Mouse (Mus musculus) mesoderm, embryonic 11.5 days (tissue): ENCODE measurements around the gene Inka2.

ENCODE experiments used
- DNase-seq: peaks from one replicate; pipeline ENCODE4 v3.0.0-alpha.2; 2012; ENCODE audit warnings: low read depth, low spot score

Inka2 gene

DNA sequence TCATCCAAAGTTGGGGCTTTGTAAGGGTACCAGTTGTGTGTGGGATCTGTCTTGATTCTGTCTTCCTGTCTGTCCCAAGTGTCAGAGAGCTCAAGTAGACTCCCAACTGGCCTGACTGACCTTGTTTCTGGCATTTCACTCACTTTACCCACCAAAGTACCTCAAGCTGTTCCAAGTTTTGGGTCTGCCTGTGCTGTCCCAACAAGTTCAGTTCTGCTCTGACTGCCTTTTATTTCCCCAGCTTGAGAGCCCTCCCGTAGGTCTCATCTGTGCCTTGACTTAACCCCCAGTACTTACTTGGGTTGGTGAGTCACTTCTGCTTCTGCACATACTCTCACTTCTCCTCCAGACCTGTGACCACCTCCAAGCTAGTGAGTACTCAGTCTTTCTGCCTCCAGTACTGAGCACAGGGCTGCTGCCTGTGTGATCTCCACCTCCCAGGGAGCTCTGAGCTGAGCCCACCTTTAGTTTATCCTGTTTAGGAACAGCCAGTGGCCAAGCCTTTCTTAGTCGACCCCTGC is 17.3 kb downstream of the Inka2 start:
- no peak for DNase-seq

DNA sequence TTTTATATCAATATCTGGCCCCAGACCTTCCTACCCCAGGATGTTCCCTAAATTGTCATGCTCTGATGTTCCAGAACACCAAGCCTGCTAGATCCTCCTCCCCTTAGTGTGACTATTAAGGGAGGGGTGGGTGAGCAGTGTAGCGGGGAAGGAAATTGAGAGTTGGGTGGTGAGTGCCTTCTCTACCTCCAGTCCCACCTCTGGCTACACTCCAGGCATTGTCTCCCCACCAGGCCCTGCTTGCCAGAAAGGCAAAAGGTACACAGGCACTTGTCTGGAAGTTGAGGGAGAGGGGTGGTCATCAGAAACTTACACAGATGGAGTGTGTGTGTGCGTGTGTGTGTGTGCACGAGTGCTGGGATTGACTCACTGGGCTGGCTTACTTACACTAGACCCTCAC is 18.1 kb downstream of the Inka2 start:
- no peak for DNase-seq

DNA sequence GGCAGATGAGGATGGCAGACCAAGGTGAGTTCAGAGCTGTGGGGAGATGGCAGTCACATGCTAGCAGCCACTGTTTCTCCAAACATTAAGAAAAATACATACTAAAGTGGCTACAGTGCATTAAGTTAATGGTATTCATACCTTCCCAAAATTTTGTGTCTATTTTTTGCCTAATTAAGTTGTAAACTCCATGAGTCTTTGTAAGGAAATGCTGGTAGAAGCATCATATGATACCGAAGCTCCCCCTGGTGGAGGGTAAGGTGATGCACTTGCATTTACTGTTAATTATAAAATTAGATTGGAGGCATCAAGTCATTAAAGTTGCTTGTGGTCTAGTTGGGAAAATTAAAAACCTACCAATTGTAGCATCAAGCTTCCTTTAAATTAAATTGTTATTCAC is 21.6 kb downstream of the Inka2 start:
- peak; percentile 53 for DNase-seq

DNA sequence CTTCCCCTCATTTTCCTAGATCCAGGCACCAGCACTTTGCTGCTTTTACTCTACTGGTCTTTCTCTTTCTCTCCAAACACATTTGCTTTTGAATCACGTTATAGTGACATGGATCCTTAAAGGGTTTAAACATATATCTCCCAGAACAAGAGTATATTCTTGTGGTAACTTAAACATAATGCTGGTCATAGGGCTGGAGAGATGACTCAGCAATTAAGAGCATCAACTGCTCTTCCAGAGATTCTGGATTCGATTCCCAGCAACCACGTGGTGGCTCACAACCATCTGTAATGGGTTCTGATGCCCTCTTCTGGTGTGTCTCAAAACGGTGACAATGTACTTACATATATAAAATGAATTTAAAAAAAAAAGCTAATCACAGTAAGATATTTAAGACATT is 28.0 kb downstream of the Inka2 start:
- no peak for DNase-seq

DNA sequence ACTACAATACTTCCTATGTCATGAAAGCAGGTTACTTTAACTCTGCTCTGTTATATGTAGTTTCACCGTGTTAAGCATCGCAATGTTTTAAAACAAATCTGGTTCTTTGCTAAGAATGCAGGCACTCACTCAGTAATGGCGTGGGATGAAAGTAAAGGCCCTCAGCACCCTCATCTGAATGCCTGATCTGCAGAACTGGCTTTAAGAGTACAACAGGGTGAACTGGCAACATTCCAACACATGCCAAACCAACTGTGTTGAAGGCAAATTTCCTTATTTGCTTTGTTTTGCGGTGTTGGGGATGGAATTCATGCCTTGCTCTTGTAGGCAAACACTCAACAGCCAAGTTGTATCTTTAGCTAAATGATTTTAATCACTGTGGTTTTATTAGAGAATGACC is 29.1 kb downstream of the Inka2 start:
- DNase-seq = no peak

DNA sequence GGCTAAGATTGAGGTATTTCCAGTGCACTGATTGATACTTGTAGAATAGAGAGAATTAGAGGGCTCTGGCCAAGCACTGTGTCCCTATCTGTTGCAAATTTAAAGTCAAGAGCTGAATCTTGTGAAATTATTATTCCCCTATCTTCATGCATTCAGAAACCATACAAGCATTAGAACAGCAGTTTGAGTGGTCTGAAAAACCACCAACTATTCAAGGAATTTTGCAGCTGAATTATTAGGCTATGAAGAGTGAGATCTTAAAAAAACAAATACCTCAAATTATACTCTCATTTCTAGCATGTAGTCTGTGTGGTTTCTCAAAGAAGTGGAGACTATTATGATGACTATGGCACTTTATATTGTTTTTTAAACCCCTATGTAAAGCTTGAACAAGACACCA is 30.9 kb downstream of the Inka2 start:
- no peak for DNase-seq

DNA sequence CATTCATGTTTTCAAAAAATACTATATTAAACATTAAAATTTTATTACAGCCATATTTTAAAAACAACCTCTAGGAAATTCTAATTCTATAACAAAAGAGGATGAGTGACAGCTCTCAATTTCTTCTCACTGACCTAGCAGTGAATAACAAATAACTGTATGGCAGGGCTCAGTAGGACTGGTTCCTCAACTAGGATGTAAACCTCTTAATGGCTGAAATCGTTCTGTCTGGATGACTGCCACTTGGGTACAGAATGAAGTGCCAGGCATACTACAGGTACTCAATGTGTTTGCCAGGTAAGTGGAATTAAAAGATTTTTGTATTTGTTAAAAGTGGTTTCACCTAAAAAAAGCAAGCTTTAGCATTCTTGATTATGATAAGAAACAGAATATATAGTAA is 31.7 kb downstream of the Inka2 start:
- DNase-seq = no peak

DNA sequence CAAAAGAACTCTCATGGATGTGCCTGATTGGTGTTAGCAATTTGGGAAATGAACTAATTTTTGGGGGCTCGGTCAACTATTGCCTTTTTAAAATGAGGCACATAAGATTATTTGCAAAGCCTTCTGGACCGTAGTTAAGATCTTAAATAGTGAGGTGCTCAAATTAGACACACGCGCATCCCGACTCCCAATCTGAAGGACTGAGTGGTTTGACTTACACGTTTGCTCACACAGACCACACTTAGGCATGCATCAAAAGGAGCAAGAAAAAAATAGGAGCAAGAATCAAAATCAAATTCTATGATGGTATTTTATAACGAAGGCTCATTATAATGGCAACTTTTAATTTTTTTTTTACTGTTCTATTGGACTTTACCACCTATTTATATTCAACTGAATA is 32.7 kb downstream of the Inka2 start:
- no peak for DNase-seq

DNA sequence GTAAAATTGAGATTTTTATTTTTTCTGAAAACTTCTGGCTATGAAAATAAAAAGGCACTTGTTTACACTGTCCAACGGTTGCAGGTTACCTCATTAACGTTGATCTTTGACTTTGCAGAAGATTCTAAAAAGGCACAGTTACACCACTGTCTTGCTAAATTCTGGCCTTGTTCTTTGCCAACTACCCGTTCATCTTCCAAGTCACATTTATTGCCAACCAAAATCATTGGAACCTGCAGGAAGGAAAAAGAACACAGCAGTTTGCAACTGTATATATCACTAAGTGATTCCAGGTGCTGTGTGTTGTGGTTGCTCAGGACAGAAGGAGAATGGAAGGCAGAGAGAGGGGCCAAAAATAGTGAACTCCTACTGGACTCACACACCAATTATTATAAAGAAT is 33.3 kb downstream of the Inka2 start:
- DNase-seq = no peak

DNA sequence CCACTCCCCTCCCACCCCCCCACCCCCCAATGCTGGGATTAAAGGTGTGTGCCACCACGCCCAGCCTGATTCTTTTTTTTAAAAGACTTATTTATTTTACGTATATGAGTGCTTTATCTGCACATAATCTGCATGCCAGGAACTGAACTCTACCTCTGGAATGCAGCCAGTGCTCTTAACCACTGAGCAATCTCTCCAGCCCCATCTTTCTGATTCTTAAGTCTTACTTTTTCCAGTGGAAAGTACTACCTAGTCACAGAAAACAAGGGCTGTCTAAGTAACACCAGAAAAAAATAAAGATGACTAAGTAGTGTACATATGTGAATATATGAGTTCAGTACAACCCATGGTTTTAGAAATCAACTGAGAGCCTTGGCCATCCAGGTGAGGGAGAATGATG is 42.1 kb downstream of the Inka2 start:
- DNase-seq = no peak

DNA sequence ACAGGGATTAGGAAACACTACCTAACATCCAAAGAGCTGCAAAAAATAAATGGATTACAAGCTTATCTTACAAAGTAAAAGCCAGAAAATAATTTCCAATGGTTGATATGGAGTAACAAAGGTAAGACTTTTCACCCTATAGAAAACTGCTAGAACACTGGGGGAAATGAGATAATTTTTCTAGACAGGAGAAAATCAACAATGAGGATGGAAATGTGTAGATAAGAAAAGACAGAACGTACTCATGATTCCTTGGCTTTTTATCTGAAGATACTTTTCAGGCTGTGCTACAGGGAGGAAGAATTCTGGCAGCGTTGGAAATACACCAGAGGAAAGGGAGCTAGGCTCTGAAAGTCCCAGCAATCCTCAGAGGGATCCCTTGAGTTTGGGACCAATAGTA is 46.4 kb downstream of the Inka2 start:
- DNase-seq = no peak

DNA sequence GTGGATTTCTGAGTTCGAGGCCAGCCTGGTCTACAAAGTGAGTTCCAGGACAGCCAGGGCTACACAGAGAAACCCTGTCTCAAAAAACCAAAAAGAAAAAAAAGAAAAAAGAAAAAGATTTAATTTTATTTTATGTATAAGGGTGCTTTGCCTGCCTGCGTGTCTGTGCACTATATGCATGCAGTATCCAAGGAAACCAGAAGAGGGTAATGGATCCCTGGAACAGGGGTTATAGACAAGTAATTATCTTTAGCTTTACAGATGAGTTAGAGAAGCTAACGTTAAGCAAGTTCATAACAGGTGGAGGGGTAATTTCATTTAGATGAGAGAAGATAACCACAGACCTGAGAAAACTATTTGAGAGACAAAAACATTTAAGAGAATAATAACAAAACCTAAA is 49.8 kb downstream of the Inka2 start:
- DNase-seq = no peak

DNA sequence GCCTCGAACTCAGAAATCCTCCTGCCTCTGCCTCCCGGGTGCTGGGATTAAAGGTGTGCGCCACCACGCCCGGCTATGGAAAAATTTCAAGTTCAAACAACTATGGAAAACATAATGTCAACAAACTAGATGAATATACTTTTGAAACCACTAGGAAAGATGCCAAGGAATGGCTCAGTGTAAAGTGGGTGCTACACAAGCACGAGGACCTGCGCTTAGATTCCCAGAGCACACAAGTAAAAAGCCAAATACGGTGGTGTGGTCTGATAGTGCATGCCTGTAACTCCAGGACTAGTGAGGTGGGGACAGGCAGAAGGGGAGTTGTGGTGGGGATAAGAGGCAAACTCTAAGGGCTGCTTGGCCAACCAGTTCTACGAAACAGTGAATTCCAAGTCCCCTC is 50.7 kb downstream of the Inka2 start:
- DNase-seq = no peak

DNA sequence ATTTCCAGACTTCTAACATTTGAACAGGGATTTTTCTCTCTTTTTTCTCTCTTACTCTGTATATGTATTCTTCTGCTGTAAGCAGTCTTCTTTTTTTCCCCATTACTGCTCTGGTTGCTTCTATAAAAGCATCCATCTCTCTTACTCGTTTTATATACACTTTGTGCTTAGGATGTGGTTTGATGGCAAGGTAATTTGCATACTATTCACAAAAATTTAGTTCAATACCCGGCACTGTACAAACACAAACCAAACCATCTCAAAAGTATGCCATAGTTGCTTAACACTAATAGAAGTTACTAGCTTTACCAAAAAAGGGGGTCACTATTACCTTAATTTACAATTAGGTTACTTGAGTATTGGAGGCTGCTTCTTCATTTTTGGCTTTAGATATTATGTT is 52.1 kb downstream of the Inka2 start:
- no peak for DNase-seq

DNA sequence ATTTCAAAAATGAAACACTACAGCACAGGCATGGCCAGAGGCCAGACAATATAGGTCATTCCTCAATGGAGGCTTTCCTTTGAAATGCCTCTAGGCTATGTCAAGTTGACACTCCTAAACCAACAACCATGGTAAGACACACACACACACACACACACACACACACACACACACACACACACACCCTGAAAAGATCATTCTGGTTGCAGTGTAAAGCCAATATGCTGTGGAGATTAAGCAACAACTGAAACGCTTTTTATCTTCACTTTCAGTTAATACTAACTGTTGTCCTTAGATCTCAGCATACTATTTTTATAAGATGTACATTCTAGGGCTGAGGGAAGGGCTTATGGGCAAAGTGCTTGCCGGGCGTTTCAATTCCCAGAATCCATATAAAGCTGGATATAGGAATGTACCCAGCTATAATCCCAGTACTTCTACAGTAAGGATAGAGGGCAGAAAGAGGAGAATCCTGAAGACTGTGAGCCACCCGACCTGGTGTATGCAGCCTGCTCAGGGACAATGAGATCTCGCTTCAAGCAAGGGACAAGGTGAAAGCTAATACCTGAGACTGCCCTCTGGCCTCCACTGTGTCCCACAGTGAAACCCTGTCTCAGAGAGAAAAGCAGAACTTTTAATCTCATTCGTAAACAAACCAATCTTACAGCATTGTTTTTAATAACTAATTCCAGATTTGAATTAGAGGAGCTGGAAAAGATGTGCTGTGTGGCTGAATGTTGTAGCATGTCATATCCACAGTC is 53.1 kb downstream of the Inka2 start:
- no peak for DNase-seq

DNA sequence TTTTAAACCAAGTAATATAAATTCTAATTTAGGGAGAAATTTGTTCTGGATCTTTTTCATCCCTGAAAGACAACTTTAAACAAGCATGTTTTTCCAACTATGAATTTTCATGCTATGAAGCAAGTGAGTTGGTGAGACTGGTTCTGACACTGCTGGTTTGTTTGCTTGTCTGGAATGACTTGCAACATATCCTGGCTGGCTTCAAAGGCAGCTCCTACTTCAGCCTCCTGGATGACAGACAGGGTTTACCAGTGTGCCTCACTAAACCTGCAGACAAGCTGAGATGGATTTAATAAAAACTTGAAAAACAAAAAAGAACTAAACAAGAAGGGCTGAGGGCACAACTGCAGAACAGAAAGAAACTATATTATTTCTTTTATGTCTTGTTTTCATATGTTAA is 53.7 kb downstream of the Inka2 start:
- DNase-seq = no peak

DNA sequence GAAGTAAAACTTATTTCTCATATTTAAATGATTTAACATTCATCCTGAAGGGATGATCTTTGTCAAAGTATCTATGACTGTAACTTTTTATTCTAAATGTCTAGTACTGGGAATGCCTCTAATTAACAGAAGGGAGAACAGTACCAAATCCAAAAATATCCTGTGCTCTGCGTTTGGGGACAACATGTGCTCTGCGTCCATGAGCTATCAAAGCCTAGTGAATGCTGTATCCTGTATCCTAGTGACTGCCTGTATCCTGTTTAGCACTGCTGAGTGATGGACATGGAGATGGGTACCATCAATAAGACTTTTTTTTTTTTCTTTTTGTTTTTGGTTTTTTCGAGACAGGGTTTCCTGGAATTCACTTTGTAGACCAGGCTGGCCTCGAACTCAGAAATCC is 54.3 kb downstream of the Inka2 start:
- no peak for DNase-seq

DNA sequence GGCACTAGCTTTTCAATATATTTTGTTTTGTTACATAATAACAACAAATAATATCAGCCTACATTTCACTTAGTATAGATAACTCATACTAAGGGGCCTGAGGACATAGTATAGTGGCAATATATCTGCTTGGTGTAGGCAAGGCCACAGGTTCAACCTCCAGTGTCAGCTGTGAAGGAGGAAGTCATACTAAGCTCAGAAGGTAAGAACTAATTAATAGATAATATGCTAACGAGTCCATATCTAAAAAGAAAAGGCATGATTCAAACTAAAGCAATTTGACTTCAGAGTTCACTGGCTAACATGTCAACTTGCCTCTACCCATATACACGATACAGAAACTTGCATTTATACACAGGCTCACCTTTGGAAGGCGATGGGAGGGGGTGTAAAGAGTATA is 55.7 kb downstream of the Inka2 start:
- DNase-seq = no peak

DNA sequence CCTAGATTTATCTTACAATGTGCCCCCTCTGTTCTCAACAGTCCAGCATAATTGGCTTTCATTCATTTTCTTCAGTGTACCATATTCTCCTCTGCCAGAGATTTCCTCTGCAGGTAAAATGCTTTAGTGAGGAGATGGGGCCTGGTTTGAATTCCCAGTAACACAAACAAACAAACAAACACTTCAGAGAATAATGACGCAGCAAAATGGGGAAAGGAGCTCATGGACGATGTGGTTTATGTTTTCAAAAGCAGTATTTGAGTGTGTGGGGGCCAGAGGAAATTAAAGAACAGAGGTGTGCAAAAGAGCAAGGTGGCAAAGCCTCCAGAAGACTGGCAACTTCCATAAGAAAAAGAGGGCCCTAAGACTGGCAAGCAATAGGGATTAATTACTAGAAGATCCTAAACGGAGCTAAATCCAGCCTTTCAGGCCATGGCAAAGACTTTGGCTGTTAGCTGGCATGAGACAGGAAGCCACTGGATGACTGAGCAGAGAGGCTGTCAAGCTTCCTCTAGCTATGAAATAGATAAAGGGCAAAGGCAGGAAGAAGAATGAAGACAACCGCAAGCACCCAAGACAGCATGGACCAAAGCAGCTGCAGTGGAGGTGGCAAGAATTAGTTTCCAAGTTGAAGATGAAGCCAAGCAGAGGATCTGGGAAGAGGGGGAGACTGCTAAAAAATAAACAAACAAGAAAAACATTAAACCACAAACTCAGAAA is 58.9 kb downstream of the Inka2 start:
- DNase-seq = no peak

DNA sequence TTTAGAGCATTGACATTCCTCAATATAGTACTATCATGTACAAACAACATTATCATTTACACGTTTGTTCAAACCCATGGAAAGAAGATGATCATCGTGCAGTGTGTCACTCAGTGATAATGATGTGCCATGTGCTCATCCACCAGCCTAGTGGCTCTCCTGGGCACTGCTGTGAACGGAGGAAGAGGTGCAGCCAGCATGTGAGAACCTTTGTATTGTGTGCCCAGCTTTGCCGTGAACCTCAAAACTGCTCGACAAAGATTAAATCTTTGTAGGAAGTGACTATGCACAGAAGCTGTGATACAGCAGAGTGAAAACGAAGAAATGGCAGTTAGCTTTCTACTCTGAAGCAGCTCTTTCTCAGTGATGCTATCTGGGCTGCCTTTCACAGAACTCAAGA is 64.1 kb downstream of the Inka2 start:
- DNase-seq = no peak

DNA sequence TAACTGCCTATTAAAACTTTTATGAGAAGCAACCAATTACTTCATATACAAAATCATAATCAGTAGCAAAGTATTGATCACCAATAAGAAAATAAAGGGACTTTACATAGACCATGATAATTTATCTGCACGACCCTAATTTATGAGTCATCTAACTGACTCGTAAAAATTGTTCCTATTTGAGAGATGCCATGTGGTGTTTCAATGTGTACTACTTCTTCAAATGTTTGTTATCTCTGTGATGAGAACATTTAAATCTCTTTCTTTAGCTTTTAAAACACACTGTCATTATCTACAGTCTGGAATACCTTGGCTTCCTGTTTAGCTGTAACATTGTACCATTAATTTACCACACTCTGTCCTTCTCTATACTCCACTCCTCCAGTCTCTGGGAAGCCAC is 65.0 kb downstream of the Inka2 start:
- DNase-seq = no peak
